Mouse (Mus musculus) myocyte (in vitro differentiated cells): ENCODE data around the gene Amacr. TPM values are rescaled to one million over a fixed set of nuclear protein-coding genes. Genes with fewer than 3 reads are reported as not detected.
A peak's percentile ranks its signal among the peaks of the same experiment; 100 is the strongest.

Experiments used
- H3K27me3 ChIP-seq: one replicate; pipeline ENCODE4 v1.6.1; 2011; ENCODE audit not compliant: control insufficient read depth, insufficient read depth, insufficient read length
- H3K36me3 ChIP-seq: one replicate; pipeline ENCODE4 v1.6.1; 2011; ENCODE audit not compliant: control insufficient read depth, insufficient read depth
- H3K4me2 ChIP-seq: one replicate; pipeline ENCODE4 v1.6.1; 2011; ENCODE audit warnings: low read depth, control low read depth
- H3K4me3 ChIP-seq: one replicate; pipeline ENCODE4 v1.5.1; 2011; ENCODE audit warnings: mild to moderate bottlenecking, control low read depth, moderate library complexity
- H3K79me2 ChIP-seq: one replicate; pipeline ENCODE4 v1.6.1; 2011; ENCODE audit not compliant: control insufficient read depth, insufficient read depth
- H3ac ChIP-seq: one replicate; pipeline ENCODE4 v1.6.1; 2011; ENCODE audit not compliant: control insufficient read depth, insufficient read length
- CEBPB ChIP-seq: IDR thresholded peaks from 2 replicates; pipeline ENCODE4 v1.6.1; 2011; ENCODE audit warnings: mild to moderate bottlenecking, moderate library complexity; ENCODE audit not compliant: poor library complexity, insufficient read depth, severe bottlenecking
- E2F4 ChIP-seq: IDR thresholded peaks from one replicate; pipeline ENCODE4 v1.6.1; 2011; ENCODE audit warnings: mild to moderate bottlenecking, control low read depth, moderate library complexity; ENCODE audit not compliant: insufficient read depth
- MAX ChIP-seq: IDR thresholded peaks from one replicate; pipeline ENCODE4 v1.6.1; 2011; ENCODE audit warnings: low read depth, mild to moderate bottlenecking, control low read depth
- MYOD1 ChIP-seq, 3 experiments: IDR thresholded peaks; one replicate each; pipeline ENCODE4 v1.6.1; 2011; ENCODE audit warnings: control low read depth in 2 of 3, low read depth in 2 of 3, mild to moderate bottlenecking in 2 of 3, moderate library complexity in 1 of 3; ENCODE audit not compliant: insufficient read length in 2 of 3, control insufficient read depth in 1 of 3
- MYOG ChIP-seq, 3 experiments: IDR thresholded peaks; one replicate each; pipeline ENCODE4 v1.6.1; 2011; ENCODE audit warnings: control low read depth in 2 of 3, low read depth in 2 of 3, mild to moderate bottlenecking in 2 of 3; ENCODE audit not compliant: insufficient read length in 2 of 3, control insufficient read depth in 1 of 3, insufficient read depth in 1 of 3
- POLR2A ChIP-seq: IDR thresholded peaks from one replicate; pipeline ENCODE4 v1.6.1; 2011; ENCODE audit warnings: low read depth, mild to moderate bottlenecking, control low read depth, moderate library complexity; ENCODE audit not compliant: insufficient read length
- POLR2AphosphoS2 ChIP-seq: IDR thresholded peaks from one replicate; pipeline ENCODE4 v1.6.1; 2011; ENCODE audit warnings: low read depth, control low read depth; ENCODE audit not compliant: insufficient read length
- REST ChIP-seq: IDR thresholded peaks from one replicate; pipeline ENCODE4 v1.6.1; 2011; ENCODE audit warnings: mild to moderate bottlenecking, control low read depth, moderate library complexity; ENCODE audit not compliant: insufficient read depth, insufficient read length
- SRF ChIP-seq: IDR thresholded peaks from one replicate; pipeline ENCODE4 v1.6.1; 2011; ENCODE audit warnings: low read depth; ENCODE audit not compliant: control insufficient read depth, insufficient read length
- TCF12 ChIP-seq: IDR thresholded peaks from one replicate; pipeline ENCODE4 v1.6.1; 2011; ENCODE audit warnings: mild to moderate bottlenecking, control low read depth; ENCODE audit not compliant: poor library complexity, insufficient read depth, severe bottlenecking
- TCF3 ChIP-seq: IDR thresholded peaks from one replicate; pipeline ENCODE4 v1.6.1; 2011; ENCODE audit warnings: low read depth, control low read depth; ENCODE audit not compliant: insufficient read length
- USF1 ChIP-seq: IDR thresholded peaks from one replicate; pipeline ENCODE4 v1.6.1; 2011; ENCODE audit warnings: low read depth, mild to moderate bottlenecking, control low read depth, moderate library complexity
- polyA plus RNA-seq: library from polyadenylated mRNA; unstranded; fragments of >200 nt; fragmentation: generic; extraction: Trizol; gene quantifications from one replicate; pipeline ENCODE4 v1.2.1, GENCODE M21; 2012; ENCODE audit warnings: missing spikeins

Amacr gene
- polyA plus RNA-seq, 1 experiment, result 61.7 TPM

DNA sequence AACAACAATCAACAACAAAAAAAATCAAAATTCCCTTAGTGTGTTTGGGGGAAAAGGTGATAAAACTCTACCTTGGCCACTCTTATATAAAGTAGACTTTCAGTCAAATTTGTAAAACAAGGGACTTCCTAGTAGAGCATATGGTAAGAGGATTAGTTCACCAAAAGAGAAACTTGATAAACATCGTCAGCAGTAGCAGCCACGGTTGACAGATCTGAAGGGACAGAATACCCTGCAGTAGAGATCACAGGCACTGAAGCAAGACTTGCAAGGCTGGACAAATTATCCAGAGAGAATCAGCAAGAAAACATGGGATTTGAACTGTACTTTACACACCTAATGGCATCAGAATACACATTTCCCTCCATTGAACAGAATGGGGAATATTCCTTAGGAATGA is 33.4 kb downstream of the Amacr start:
- Histone ChIP-seq H3ac (no peak overlapping the region), H3K4me2 (no peak overlapping the region), H3K36me3 (no peaks in the 10 kb centered on the region), H3K27me3 (peaks cover 27% of the 10 kb centered on the region), H3K79me2 (no peaks in the 10 kb centered on the region), H3K4me3 (no peak overlapping the region)
- no peak for TF ChIP-seq SRF
- TF ChIP-seq CEBPB, result no peak
- TF ChIP-seq TCF12, result no peak
- TF ChIP-seq POLR2AphosphoS2, result no peak
- no peak for TF ChIP-seq MYOG (IDR thresholded peaks at IDR 0.05; ENCODE audit: control insufficient read depth in 1 of 3, insufficient read depth in 1 of 3, insufficient read length in 2 of 3, low read depth in 2 of 3)
- no peak for TF ChIP-seq MYOD1 (IDR thresholded peaks at IDR 0.05; ENCODE audit: control insufficient read depth in 1 of 3, insufficient read length in 2 of 3, low read depth in 2 of 3)
- TF ChIP-seq USF1, result no peak
- TF ChIP-seq MAX, result no peak
- no peak for TF ChIP-seq REST
- TF ChIP-seq POLR2A, result no peak
- no peak for TF ChIP-seq TCF3
- TF ChIP-seq E2F4, result no peak

DNA sequence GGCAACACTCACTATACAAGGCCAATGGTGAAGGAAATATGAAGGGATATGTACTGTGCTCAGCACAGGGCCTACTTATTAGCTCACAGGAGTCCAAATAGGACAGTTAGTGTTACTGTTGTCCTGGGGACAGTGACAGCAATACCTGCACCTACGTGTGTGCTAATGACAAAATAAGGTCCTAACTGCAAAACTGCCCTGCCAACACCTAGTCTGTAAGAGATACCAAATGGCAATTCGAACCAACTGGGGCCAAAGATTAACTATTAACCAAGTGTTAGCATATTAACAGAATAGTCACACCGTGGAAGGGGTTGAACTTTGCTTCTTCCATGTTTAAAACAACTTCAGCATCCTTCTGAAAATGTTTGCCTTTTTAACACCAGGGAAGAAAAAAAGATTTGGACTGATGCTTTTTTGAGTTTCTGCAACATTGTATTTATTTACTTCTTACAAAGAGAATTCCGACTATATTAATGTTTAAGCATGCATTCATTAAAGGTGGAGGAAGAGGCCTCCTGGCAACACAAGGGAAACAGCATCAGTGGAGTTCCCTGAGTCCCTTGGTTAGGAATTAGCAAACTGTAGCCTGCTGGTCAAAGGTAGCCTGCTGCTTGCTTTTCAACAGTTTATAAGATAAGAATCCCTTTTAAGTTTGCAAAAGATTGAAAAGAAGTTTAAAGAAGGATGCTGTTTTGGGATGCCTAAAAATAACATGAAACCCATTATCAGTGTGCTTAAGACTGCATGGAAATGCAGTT is 45.4 kb downstream of the Amacr start:
- Histone ChIP-seq H3K4me3 (no peak overlapping the region), H3K79me2 (no peaks in the 10 kb centered on the region), H3K36me3 (no peaks in the 10 kb centered on the region), H3K27me3 (peaks cover 6% of the 10 kb centered on the region), H3K4me2 (no peak overlapping the region), H3ac (no peak overlapping the region)
- no peak for TF ChIP-seq TCF3
- no peak for TF ChIP-seq REST
- TF ChIP-seq CEBPB, result no peak

DNA sequence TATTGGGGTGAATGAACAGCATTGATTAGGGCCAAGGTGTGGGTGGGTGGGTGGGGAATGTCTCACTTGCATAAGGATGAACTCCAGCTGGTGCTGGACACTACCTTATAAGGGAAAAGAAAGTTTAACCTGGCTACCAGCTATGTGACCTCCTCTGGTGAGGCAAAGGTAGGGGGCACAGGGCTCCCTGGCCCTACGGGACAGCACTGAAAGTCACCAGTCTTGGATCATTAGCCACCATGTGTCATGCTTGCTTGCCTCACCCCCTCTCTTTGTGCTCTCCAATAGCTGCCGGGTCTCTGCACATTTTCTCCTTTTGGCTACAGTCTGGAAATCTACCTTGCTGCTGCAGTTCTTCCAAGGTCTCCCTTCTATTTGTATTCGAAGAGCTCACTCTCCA is 48.6 kb downstream of the Amacr start:
- Histone ChIP-seq H3K79me2 (no peaks in the 10 kb centered on the region), H3K4me2 (no peak overlapping the region), H3K36me3 (no peaks in the 10 kb centered on the region), H3K27me3 (peaks cover 14% of the 10 kb centered on the region), H3ac (no peak overlapping the region), H3K4me3 (no peak overlapping the region)
- no peak for TF ChIP-seq MAX
- no peak for TF ChIP-seq POLR2AphosphoS2
- TF ChIP-seq USF1, result no peak
- TF ChIP-seq REST, result no peak
- TF ChIP-seq E2F4, result no peak
- TF ChIP-seq MYOD1 (IDR thresholded peaks at IDR 0.05; ENCODE audit: control insufficient read depth in 1 of 3, insufficient read length in 2 of 3, low read depth in 2 of 3), result no peak
- no peak for TF ChIP-seq CEBPB
- TF ChIP-seq POLR2A, result no peak
- no peak for TF ChIP-seq TCF3
- no peak for TF ChIP-seq TCF12
- TF ChIP-seq SRF, result no peak
- TF ChIP-seq MYOG (IDR thresholded peaks at IDR 0.05; ENCODE audit: control insufficient read depth in 1 of 3, insufficient read depth in 1 of 3, insufficient read length in 2 of 3, low read depth in 2 of 3), result no peak

DNA sequence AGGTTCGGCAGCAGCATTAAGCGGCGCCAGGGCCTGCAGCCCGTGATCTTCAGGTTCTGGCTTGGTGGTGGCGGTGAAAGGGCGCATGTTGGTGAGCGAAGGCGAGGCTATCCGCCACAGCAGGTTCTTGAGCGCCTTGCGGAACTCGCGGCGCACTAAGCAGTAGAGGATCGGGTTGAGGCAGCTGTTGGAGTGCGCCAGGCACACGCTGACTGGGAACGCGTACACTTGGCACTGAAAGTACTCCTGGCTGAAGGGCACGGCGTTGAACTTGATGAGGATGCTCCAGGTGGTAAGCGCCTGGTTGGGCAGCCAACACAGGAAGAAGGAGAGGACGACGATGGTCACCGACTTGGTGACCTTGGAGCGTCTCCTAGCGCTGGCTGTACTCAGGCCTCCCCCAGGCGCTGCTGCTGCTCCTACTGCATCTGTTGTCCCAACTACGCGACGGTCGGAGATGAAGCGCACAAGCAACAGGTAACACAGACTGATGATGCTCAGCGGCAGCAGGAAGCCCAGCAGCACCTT is 54.5 kb downstream of the Amacr start:
- no peak overlapping the region for H3ac ChIP-seq
- H3K36me3 ChIP-seq, result no peaks in the 10 kb centered on the region
- H3K4me2 ChIP-seq, result peak overlapping the region; percentile 75
- TF ChIP-seq MYOD1 (IDR thresholded peaks at IDR 0.05; ENCODE audit: control insufficient read depth in 1 of 3, insufficient read length in 2 of 3, low read depth in 2 of 3), result peak in 2 of 3 experiments; percentile 11 to 35
- TF ChIP-seq POLR2A, result no peak
- TF ChIP-seq TCF12, result no peak
- peak in 1 of 3 experiments; percentile 19 for TF ChIP-seq MYOG (IDR thresholded peaks at IDR 0.05; ENCODE audit: control insufficient read depth in 1 of 3, insufficient read depth in 1 of 3, insufficient read length in 2 of 3, low read depth in 2 of 3)
- TF ChIP-seq TCF3, result no peak
- H3K79me2 ChIP-seq, result no peaks in the 10 kb centered on the region
- no peak overlapping the region for H3K4me3 ChIP-seq
- H3K27me3 ChIP-seq, result peaks cover 36% of the 10 kb centered on the region

DNA sequence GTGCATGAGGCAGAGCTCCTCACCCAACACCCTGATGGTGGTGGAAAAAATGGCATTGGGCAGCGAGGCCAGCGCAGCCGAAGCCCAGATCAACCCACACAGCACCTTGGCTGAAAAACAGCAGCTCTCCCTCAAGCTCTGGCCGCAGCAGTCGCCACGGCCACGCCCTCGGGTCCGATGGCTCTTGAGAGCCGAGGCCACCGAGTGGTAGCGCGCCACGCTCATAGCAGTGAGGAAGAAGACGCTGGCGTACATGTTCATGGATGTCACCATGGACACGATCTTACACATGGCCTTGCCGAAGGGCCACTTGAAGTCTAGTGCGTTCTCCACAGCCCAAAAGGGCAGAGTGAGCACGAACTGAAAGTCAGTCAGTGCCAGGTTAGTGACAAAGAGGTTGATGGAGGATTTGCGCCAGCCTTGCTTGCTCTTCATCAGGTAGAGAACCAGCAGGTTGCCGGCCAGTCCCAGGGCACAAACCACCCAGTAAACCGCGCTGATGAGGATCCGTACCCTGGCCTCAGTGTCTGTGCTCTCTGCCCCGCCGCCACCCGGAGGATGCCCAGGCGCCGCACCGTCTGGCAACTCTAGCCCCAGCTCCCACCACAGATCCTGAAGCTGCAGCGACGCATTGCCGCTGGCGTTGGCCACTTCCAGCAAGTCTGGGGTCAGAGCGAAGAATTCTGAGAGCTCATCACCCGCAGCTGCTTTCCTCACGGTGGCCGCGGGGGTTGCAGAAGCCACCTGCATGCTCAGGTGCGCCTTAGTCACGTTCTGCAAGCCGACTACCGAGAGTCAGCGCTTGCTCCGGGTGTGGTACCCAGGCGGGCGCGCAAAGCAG is 55.2 kb downstream of the Amacr start:
- H3K4me3 ChIP-seq, result no peak overlapping the region
- H3K79me2 ChIP-seq, result no peaks in the 10 kb centered on the region
- no peaks in the 10 kb centered on the region for H3K36me3 ChIP-seq
- peak overlapping the region; percentile 75 for H3K4me2 ChIP-seq
- no peak for TF ChIP-seq TCF3
- no peak for TF ChIP-seq MYOD1 (IDR thresholded peaks at IDR 0.05; ENCODE audit: control insufficient read depth in 1 of 3, insufficient read length in 2 of 3, low read depth in 2 of 3)
- TF ChIP-seq CEBPB, result no peak
- TF ChIP-seq E2F4, result no peak
- TF ChIP-seq SRF, result no peak
- no peak for TF ChIP-seq USF1
- TF ChIP-seq MAX, result no peak
- TF ChIP-seq POLR2AphosphoS2, result no peak
- no peak for TF ChIP-seq REST
- no peak for TF ChIP-seq POLR2A
- TF ChIP-seq TCF12, result no peak
- TF ChIP-seq MYOG (IDR thresholded peaks at IDR 0.05; ENCODE audit: control insufficient read depth in 1 of 3, insufficient read depth in 1 of 3, insufficient read length in 2 of 3, low read depth in 2 of 3), result no peak
- peaks cover 36% of the 10 kb centered on the region for H3K27me3 ChIP-seq
- H3ac ChIP-seq, result no peak overlapping the region
